Mouse (Mus musculus) spleen, adult 10 weeks (tissue): ENCODE measurements around the gene Clhc1. TPM values are rescaled to one million over a fixed set of nuclear protein-coding genes. Genes with fewer than 3 reads are reported as not detected.

Source experiments
- polyA plus RNA-seq: library from polyadenylated mRNA; stranded (reverse); fragments of 350-450 nt; fragmentation: Illumina TruSeq; extraction: RNeasy Lipid Tissue Mini Kit (QIAGEN cat#74804); gene quantifications from one replicate; pipeline ENCODE4 v1.2.3, GENCODE M21; 2015; ENCODE audit warnings: low replicate concordance; ENCODE audit not compliant: insufficient read depth

Gene Clhc1
- 0.44 TPM for polyA plus RNA-seq

GRCm38 (mm10) chr11:29547752-29548503 lies at the start of gene Clhc1, which contains the start of gene Rps27a:
Gene Clhc1 (plus strand): TSS chr11:29547950.
Gene Rps27a (minus strand): TSS chr11:29548109.

GRCm38 (mm10) chr11:29514682-29515412 lies 32.9 kb upstream of the Clhc1 start, which contains the start of gene Prorsd1:
Gene Prorsd1 (minus strand): TSS chr11:29515033.

GRCm38 (mm10) chr11:29525988-29526794 lies 21.6 kb upstream of the Clhc1 start, which contains the start of gene Mtif2:
Gene Mtif2 (plus strand): TSS chr11:29526408.

Other genes with a start within 250 kb of the Clhc1 start
- gene Ccdc88a, start 174.3 kb upstream of the Clhc1 start, polyA plus RNA-seq, result 22.0 TPM
- 40.1 TPM for gene Prorsd1, start 32.9 kb upstream of the Clhc1 start, polyA plus RNA-seq
- gene Mtif2, start 21.5 kb upstream of the Clhc1 start, polyA plus RNA-seq, result 52.8 TPM
- 3,880 TPM for gene Rps27a, start 159 bp downstream of the Clhc1 start, polyA plus RNA-seq
- gene Rtn4, start 145.0 kb downstream of the Clhc1 start, polyA plus RNA-seq, result 191 TPM